Mouse (Mus musculus) limb, embryonic 14.5 days (tissue): ENCODE results near the gene Slc7a14. TPM values are rescaled to one million over a fixed set of nuclear protein-coding genes. Genes with fewer than 3 reads are reported as not detected.

Experiments used
- ATAC-seq: fragments of 200-750 bp; cut with Nextera tagmentation; 2 replicates; pipeline ENCODE4 v1.8.0; 2017; ENCODE audit warnings: low read depth, moderate number of reproducible peaks, moderate TSS enrichment; ENCODE audit not compliant: low FRiP score
- DNase-seq: peaks from one replicate; pipeline ENCODE4 v3.0.0-alpha.2; 2015; ENCODE audit warnings: low spot score
- H3K27ac ChIP-seq: fragments of 300-500 bp; sonication (generic); replicated peaks from 2 replicates; pipeline ENCODE4 v1.5.1; 2014; ENCODE audit warnings: low read depth, mild to moderate bottlenecking, low read length, moderate library complexity, mixed read lengths
- H3K27me3 ChIP-seq: fragments of 300-500 bp; sonication (generic); 2 replicates; pipeline ENCODE4 v1.6.1; 2014; ENCODE audit warnings: low read length, mixed read lengths; ENCODE audit not compliant: control insufficient read depth, insufficient read depth
- H3K36me3 ChIP-seq: fragments of 300-500 bp; sonication (generic); 2 replicates; pipeline ENCODE4 v1.6.1; 2014; ENCODE audit warnings: mild to moderate bottlenecking, low read length, moderate library complexity, mixed read lengths; ENCODE audit not compliant: control insufficient read depth, insufficient read depth
- H3K4me1 ChIP-seq: fragments of 300-500 bp; sonication (generic); 2 replicates; pipeline ENCODE4 v1.6.1; 2014; ENCODE audit warnings: antibody characterized with exemption, low read length, mixed read lengths; ENCODE audit not compliant: control insufficient read depth, insufficient read depth
- H3K4me2 ChIP-seq: fragments of 300-500 bp; sonication (generic); replicated peaks from 2 replicates; pipeline ENCODE4 v1.6.1; 2014; ENCODE audit warnings: low read depth, mild to moderate bottlenecking, low read length, moderate library complexity; ENCODE audit not compliant: severe bottlenecking
- H3K4me3 ChIP-seq: fragments of 300-500 bp; sonication (generic); replicated peaks from 2 replicates; pipeline ENCODE4 v1.5.1; 2014; ENCODE audit warnings: low read length
- H3K9ac ChIP-seq: fragments of 300-500 bp; sonication (generic); 2 replicates; pipeline ENCODE4 v1.6.1; 2014; ENCODE audit warnings: mild to moderate bottlenecking, low read depth, low read length, moderate library complexity; ENCODE audit not compliant: severe bottlenecking
- H3K9me3 ChIP-seq: fragments of 300-500 bp; sonication (generic); 2 replicates; pipeline ENCODE4 v1.6.1; 2016; ENCODE audit warnings: low read length; ENCODE audit not compliant: control insufficient read depth
- POLR2A ChIP-seq: fragments of 200-500 bp; IDR thresholded peaks from 2 replicates; pipeline ENCODE4 v1.8.0; 2012; ENCODE audit warnings: inconsistent platforms, mild to moderate bottlenecking, moderate library complexity, borderline replicate concordance; ENCODE audit not compliant: insufficient read depth, insufficient read length; ENCODE audit errors: extremely low read depth
- WGBS: fragments of 180-500 bp; shearing (Covaris S2); extraction: QIAGEN DNeasy Blood & Tissue Kit; methylation state at CpG from one replicate; pipeline ENCODE4 v1.1.7; 2014; 5-methylcytosine and 5-hydroxymethylcytosine counted together
- polyA plus RNA-seq, 2 experiments: library from polyadenylated mRNA; depleted of rRNA in 1 of 2; stranded (reverse) in 1 of 2; unstranded in 1 of 2; fragments of >200 nt; fragmentation: Nextera tagmentation in 1 of 2; extraction: Ambion mirVana in 1 of 2; gene quantifications; 2 replicates each; pipeline versions ENCODE4 v1.2.1 to v1.2.3; 2012 to 2014

The Slc7a14 gene
- polyA plus RNA-seq, 2 experiments, result 0.04 TPM; not detected in 1

GRCm38 (mm10) chr3:31272635-31273034, 37.5 kb downstream of the Slc7a14 start:
- peak; percentile 72 for DNase-seq

GRCm38 (mm10) chr3:31269551-31270317, 40.4 kb downstream of the Slc7a14 start:
- 81% methylated on average over 4 of the region's 4 CpGs for WGBS
- H3K9me3 ChIP-seq, result no peaks in the 10 kb centered on the region
- no peak overlapping the region for H3K9ac ChIP-seq
- H3K27me3 ChIP-seq, result no peaks in the 10 kb centered on the region
- no peak overlapping the region for H3K27ac ChIP-seq
- no peak for DNase-seq
- no peaks in the 10 kb centered on the region for H3K36me3 ChIP-seq
- no peak overlapping the region for H3K4me2 ChIP-seq
- no peak for TF ChIP-seq POLR2A
- peaks cover 16% of the 10 kb centered on the region for H3K4me1 ChIP-seq
- no peak overlapping the region for H3K4me3 ChIP-seq
- no peak for ATAC-seq

More at GRCm38 (mm10) chr3:31272635-31273034, 37.5 kb downstream of the Slc7a14 start:
- Histone ChIP-seq H3K4me3 (no peak overlapping the region), H3K9ac (no peak overlapping the region), H3K27ac (no peak overlapping the region), H3K4me1 (peaks cover 16% of the 10 kb centered on the region), H3K4me2 (no peak overlapping the region), H3K27me3 (no peaks in the 10 kb centered on the region), H3K9me3 (no peaks in the 10 kb centered on the region), H3K36me3 (no peaks in the 10 kb centered on the region)
- 45% methylated on average over 2 of the region's 2 CpGs for WGBS
- TF ChIP-seq POLR2A, result no peak
- peak; percentile 60; the same call in 1 of the 2 replicates for ATAC-seq

- Histone ChIP-seq H3K4me3 (no peak overlapping the region), H3K9me3 (no peaks in the 10 kb centered on the region)
- 93% methylated on average over 2 of the region's 2 CpGs for WGBS
Measured at GRCm38 (mm10) chr3:31267921-31268320, 42.3 kb downstream of the Slc7a14 start.

GRCm38 (mm10) chr3:31266941-31267340, 43.2 kb downstream of the Slc7a14 start:
- Histone ChIP-seq H3K4me3 (no peak overlapping the region), H3K36me3 (no peaks in the 10 kb centered on the region), H3K27ac (no peak overlapping the region), H3K4me1 (peaks cover 3% of the 10 kb centered on the region; the same call in 1 of the 2 replicates), H3K4me2 (no peak overlapping the region), H3K9ac (no peak overlapping the region), H3K9me3 (no peaks in the 10 kb centered on the region), H3K27me3 (no peaks in the 10 kb centered on the region)
- no peak for DNase-seq
- no peak for ATAC-seq
- TF ChIP-seq POLR2A, result no peak
- 86% methylated on average over 7 of the region's 7 CpGs for WGBS

More at GRCm38 (mm10) chr3:31267921-31268320, 42.3 kb downstream of the Slc7a14 start:
- ATAC-seq (no peak), DNase-seq (no peak)
- peaks cover 12% of the 10 kb centered on the region for H3K4me1 ChIP-seq
- no peak for TF ChIP-seq POLR2A
- H3K27me3 ChIP-seq, result no peaks in the 10 kb centered on the region
- H3K27ac ChIP-seq, result no peak overlapping the region
- H3K36me3 ChIP-seq, result no peaks in the 10 kb centered on the region
- no peak overlapping the region for H3K9ac ChIP-seq
- no peak overlapping the region for H3K4me2 ChIP-seq

- ATAC-seq (no peak), DNase-seq (no peak)
- H3K9ac ChIP-seq, result no peak overlapping the region
- no peaks in the 10 kb centered on the region for H3K36me3 ChIP-seq
- H3K4me3 ChIP-seq, result no peak overlapping the region
- 96% methylated on average over 3 of the region's 3 CpGs for WGBS
- no peak overlapping the region for H3K4me2 ChIP-seq
- H3K27ac ChIP-seq, result no peak overlapping the region
- no peaks in the 10 kb centered on the region for H3K9me3 ChIP-seq
- H3K27me3 ChIP-seq, result no peaks in the 10 kb centered on the region
- peaks cover 18% of the 10 kb centered on the region for H3K4me1 ChIP-seq
- no peak for TF ChIP-seq POLR2A
Measured at GRCm38 (mm10) chr3:31263535-31263934, 46.6 kb downstream of the Slc7a14 start.
